Mouse (Mus musculus): Measurements from ENCODE around the gene Ucn3.

DNA sequence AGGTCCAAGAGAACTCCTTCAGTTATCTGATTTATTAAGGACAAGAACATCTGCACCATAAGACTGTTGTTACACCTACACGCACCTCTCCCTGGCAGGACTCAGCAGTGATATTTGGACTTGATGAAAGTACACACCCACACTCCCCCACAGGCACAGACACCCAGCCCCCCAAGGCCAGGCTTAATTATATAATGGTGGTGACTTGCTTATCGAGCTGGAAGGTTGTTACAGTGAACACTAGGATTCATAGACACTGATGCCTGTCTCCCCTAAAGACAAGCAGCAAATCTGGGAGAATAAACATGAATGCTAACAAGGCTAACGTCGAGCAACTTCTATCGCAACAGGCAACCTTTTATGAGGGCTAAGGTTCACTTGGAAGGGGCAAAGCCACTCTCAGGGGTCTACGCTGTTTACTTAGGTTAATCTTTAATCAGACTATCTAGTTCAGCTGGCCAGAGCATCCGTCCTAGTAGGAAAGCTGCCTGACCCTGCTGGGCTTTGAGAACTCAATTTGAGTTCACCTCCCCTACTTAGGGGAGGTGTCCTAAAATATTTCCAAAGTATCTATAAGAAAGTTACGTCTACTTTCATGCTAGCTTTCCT, 53.6 kb downstream of the Ucn3 start:
- TF ChIP-seq GATA1 (IDR thresholded peaks at IDR 0.05; ENCODE audit: low read length): no peak
- TF ChIP-seq TAL1 (IDR thresholded peaks at IDR 0.05; ENCODE audit: low read length): no peak

Measured in erythroblast, embryonic 14.5 days (primary cell).